Mouse (Mus musculus) limb, embryonic 14.5 days (tissue): Measurements from ENCODE around the gene Dhx9. TPM values are rescaled to one million over a fixed set of nuclear protein-coding genes. Genes with fewer than 3 reads are reported as not detected.
"Not testable (repeated sequence)": the region's sequence is repeated elsewhere in the genome, so short reads cannot be mapped to it uniquely, and the experiment has no call there.

Experiments
- ATAC-seq: fragments of 200-750 bp; cut with Nextera tagmentation; 2 replicates; pipeline ENCODE4 v1.8.0; 2017; ENCODE audit warnings: low read depth, moderate number of reproducible peaks, moderate TSS enrichment; ENCODE audit not compliant: low FRiP score
- DNase-seq: peaks from one replicate; pipeline ENCODE4 v3.0.0-alpha.2; 2015; ENCODE audit warnings: low spot score
- H3K27ac ChIP-seq: fragments of 300-500 bp; sonication (generic); replicated peaks from 2 replicates; pipeline ENCODE4 v1.5.1; 2014; ENCODE audit warnings: low read depth, mild to moderate bottlenecking, low read length, moderate library complexity, mixed read lengths
- H3K27me3 ChIP-seq: fragments of 300-500 bp; sonication (generic); 2 replicates; pipeline ENCODE4 v1.6.1; 2014; ENCODE audit warnings: low read length, mixed read lengths; ENCODE audit not compliant: control insufficient read depth, insufficient read depth
- H3K36me3 ChIP-seq: fragments of 300-500 bp; sonication (generic); 2 replicates; pipeline ENCODE4 v1.6.1; 2014; ENCODE audit warnings: mild to moderate bottlenecking, low read length, moderate library complexity, mixed read lengths; ENCODE audit not compliant: control insufficient read depth, insufficient read depth
- H3K4me1 ChIP-seq: fragments of 300-500 bp; sonication (generic); 2 replicates; pipeline ENCODE4 v1.6.1; 2014; ENCODE audit warnings: antibody characterized with exemption, low read length, mixed read lengths; ENCODE audit not compliant: control insufficient read depth, insufficient read depth
- H3K4me2 ChIP-seq: fragments of 300-500 bp; sonication (generic); replicated peaks from 2 replicates; pipeline ENCODE4 v1.6.1; 2014; ENCODE audit warnings: low read depth, mild to moderate bottlenecking, low read length, moderate library complexity; ENCODE audit not compliant: severe bottlenecking
- H3K4me3 ChIP-seq: fragments of 300-500 bp; sonication (generic); replicated peaks from 2 replicates; pipeline ENCODE4 v1.5.1; 2014; ENCODE audit warnings: low read length
- H3K9ac ChIP-seq: fragments of 300-500 bp; sonication (generic); 2 replicates; pipeline ENCODE4 v1.6.1; 2014; ENCODE audit warnings: mild to moderate bottlenecking, low read depth, low read length, moderate library complexity; ENCODE audit not compliant: severe bottlenecking
- H3K9me3 ChIP-seq: fragments of 300-500 bp; sonication (generic); 2 replicates; pipeline ENCODE4 v1.6.1; 2016; ENCODE audit warnings: low read length; ENCODE audit not compliant: control insufficient read depth
- POLR2A ChIP-seq: fragments of 200-500 bp; IDR thresholded peaks from 2 replicates; pipeline ENCODE4 v1.8.0; 2012; ENCODE audit warnings: inconsistent platforms, mild to moderate bottlenecking, moderate library complexity, borderline replicate concordance; ENCODE audit not compliant: insufficient read depth, insufficient read length; ENCODE audit errors: extremely low read depth
- WGBS: fragments of 180-500 bp; shearing (Covaris S2); extraction: QIAGEN DNeasy Blood & Tissue Kit; methylation state at CpG from one replicate; pipeline ENCODE4 v1.1.7; 2014; 5-methylcytosine and 5-hydroxymethylcytosine counted together
- polyA plus RNA-seq, 2 experiments: library from polyadenylated mRNA; depleted of rRNA in 1 of 2; stranded (reverse) in 1 of 2; unstranded in 1 of 2; fragments of >200 nt; fragmentation: Nextera tagmentation in 1 of 2; extraction: Ambion mirVana in 1 of 2; gene quantifications; 2 replicates each; pipeline versions ENCODE4 v1.2.1 to v1.2.3; 2012 to 2014

The Dhx9 gene
- polyA plus RNA-seq, 2 experiments = 24.2 to 143 TPM

DNA sequence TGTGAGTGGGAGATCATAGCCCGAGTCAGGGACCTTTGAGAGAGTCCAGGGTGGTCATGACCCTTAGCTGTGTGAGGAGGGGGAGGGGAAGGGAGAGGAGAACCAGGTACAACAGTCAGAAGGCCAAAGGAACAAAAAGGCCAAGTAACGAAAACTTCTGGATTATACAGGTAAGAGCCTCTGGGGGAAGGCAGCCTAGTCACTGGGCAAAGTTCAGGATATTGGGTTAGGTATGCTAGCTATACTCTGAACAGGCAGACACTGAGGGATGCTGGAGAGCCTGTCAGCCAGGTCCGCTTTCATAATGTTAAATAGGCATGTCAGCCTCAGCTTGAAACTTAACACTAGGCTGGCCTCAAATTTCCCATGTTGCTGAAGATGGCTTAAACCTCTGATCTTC, 34.7 kb upstream of the Dhx9 start:
- DNase-seq (no peak), ATAC-seq (no peak)
- WGBS = 41% methylated on average over 3 of the region's 3 CpGs
- H3K27me3 ChIP-seq = no peaks in the 10 kb centered on the region
- TF ChIP-seq POLR2A = no peak
- no peaks in the 10 kb centered on the region for H3K4me1 ChIP-seq
- H3K9ac ChIP-seq = no peak overlapping the region
- no peak overlapping the region for H3K4me2 ChIP-seq
- H3K9me3 ChIP-seq = no peaks in the 10 kb centered on the region
- H3K27ac ChIP-seq = no peak overlapping the region
- H3K4me3 ChIP-seq = no peak overlapping the region
- H3K36me3 ChIP-seq = no peaks in the 10 kb centered on the region

- H3K9ac ChIP-seq = no peak overlapping the region
- H3K9me3 ChIP-seq = no peaks in the 10 kb centered on the region
- H3K4me1 ChIP-seq = no peaks in the 10 kb centered on the region
- no peak overlapping the region for H3K4me3 ChIP-seq
- no peak overlapping the region for H3K4me2 ChIP-seq
- 91% methylated on average over 12 of the region's 12 CpGs for WGBS
- H3K36me3 ChIP-seq = no peaks in the 10 kb centered on the region
- H3K27ac ChIP-seq = no peak overlapping the region
- TF ChIP-seq POLR2A = no peak
- no peaks in the 10 kb centered on the region for H3K27me3 ChIP-seq
- no peak for ATAC-seq
- no peak for DNase-seq
Observed at GRCm38 (mm10) chr1:153515368-153515767, 27.9 kb upstream of the Dhx9 start.

- Histone ChIP-seq H3K9ac (no peak overlapping the region), H3K27ac (no peak overlapping the region), H3K4me2 (no peak overlapping the region), H3K36me3 (no peaks in the 10 kb centered on the region), H3K9me3 (no peaks in the 10 kb centered on the region), H3K4me3 (no peak overlapping the region), H3K4me1 (no peaks in the 10 kb centered on the region), H3K27me3 (no peaks in the 10 kb centered on the region)
- no peak for ATAC-seq
- DNase-seq = no peak
- no peak for TF ChIP-seq POLR2A
- 59% methylated on average over 2 of the region's 2 CpGs for WGBS
Observed at GRCm38 (mm10) chr1:153510330-153511009, 23.0 kb upstream of the Dhx9 start.

DNA sequence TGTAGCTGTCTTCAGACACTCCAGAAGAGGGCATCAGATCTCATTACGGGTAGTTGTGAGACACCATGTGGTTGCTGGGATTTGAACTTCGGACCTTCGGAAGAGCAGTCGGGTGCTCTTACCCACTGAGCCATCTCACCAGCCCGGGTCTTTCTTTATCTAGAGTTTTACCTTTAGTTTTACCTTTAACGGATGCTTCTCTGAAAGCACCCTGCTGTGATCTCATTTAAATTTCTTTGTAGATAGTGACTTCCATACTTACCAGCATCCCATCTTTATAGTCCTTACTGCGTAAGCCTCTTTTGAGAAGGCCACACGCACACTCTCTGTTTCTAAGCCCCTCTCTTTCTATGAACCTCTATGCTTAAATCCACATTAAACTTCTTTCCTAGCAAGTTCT, 22.1 kb upstream of the Dhx9 start:
- not testable (repeated sequence) for H3K9ac ChIP-seq, ATAC-seq, H3K27me3 ChIP-seq, H3K9me3 ChIP-seq, H3K4me3 ChIP-seq, H3K27ac ChIP-seq, DNase-seq, H3K36me3 ChIP-seq, H3K4me2 ChIP-seq, H3K4me1 ChIP-seq
- WGBS = 52% methylated on average over 8 of the region's 8 CpGs

- H3K4me2 ChIP-seq = no peak overlapping the region
- no peak overlapping the region for H3K27ac ChIP-seq
- H3K27me3 ChIP-seq = no peaks in the 10 kb centered on the region
- ATAC-seq = no peak
- H3K9me3 ChIP-seq = no peaks in the 10 kb centered on the region
- H3K9ac ChIP-seq = no peak overlapping the region
- H3K4me1 ChIP-seq = no peaks in the 10 kb centered on the region
- no peak overlapping the region for H3K4me3 ChIP-seq
- DNase-seq = no peak
- TF ChIP-seq POLR2A = no peak
- 86% methylated on average over 6 of the region's 6 CpGs for WGBS
- H3K36me3 ChIP-seq = no peaks in the 10 kb centered on the region
Observed at GRCm38 (mm10) chr1:153509012-153509411, 21.6 kb upstream of the Dhx9 start.

DNA sequence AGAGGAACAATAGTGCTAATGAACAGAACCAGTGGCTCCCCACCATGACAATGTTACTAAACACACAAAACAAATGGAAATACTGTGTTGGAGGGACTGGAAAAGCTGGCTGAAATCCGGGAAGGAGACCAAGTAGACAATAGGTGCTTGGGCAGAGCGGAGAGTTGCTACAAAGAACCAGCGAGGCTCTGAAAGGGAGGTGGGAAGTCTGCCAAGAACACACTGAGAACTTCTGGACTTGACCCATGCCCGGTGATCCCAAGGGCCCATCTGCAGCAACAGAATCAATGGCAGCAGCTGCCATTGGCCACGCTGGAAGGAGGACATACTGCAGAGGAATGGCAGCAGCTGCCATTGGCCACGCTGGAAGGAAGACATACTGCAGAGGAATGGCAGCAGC, 18.8 kb upstream of the Dhx9 start:
- no peak for DNase-seq

More for the DNA sequence above, 18.8 kb upstream of the Dhx9 start:
- no peak for TF ChIP-seq POLR2A
- no peaks in the 10 kb centered on the region for H3K9me3 ChIP-seq
- no peak overlapping the region for H3K9ac ChIP-seq
- no peak overlapping the region for H3K27ac ChIP-seq
- ATAC-seq = no peak
- H3K4me2 ChIP-seq = no peak overlapping the region
- no peaks in the 10 kb centered on the region for H3K4me1 ChIP-seq
- WGBS = 79% methylated on average over 5 of the region's 6 CpGs
- no peak overlapping the region for H3K4me3 ChIP-seq
- H3K36me3 ChIP-seq = no peaks in the 10 kb centered on the region
- no peaks in the 10 kb centered on the region for H3K27me3 ChIP-seq
